Mouse (Mus musculus) neural tube, embryonic 14.5 days (tissue): ENCODE data around the gene Txnrd1. TPM values are rescaled to one million over a fixed set of nuclear protein-coding genes. Genes with fewer than 3 reads are reported as not detected.

Experiments used
- ATAC-seq: fragments of 200-750 bp; cut with Nextera tagmentation; 2 replicates; pipeline ENCODE4 v1.8.0; 2017; ENCODE audit warnings: low read depth, mild to moderate bottlenecking, moderate TSS enrichment, moderate library complexity
- H3K27ac ChIP-seq: fragments of 300-500 bp; sonication (generic); 2 replicates; pipeline ENCODE4 v1.5.1; 2014; ENCODE audit warnings: low read depth, mild to moderate bottlenecking, control low read depth, low read length, moderate library complexity, mixed read lengths
- H3K27me3 ChIP-seq: fragments of 300-500 bp; sonication (generic); 2 replicates; pipeline ENCODE4 v1.6.1; 2014; ENCODE audit warnings: low read length; ENCODE audit not compliant: control insufficient read depth, insufficient read depth
- H3K36me3 ChIP-seq: fragments of 300-500 bp; sonication (generic); 2 replicates; pipeline ENCODE4 v1.6.1; 2014; ENCODE audit warnings: low read length, mixed read lengths; ENCODE audit not compliant: control insufficient read depth, insufficient read depth
- H3K4me1 ChIP-seq: fragments of 300-500 bp; sonication (generic); 2 replicates; pipeline ENCODE4 v1.6.1; 2014; ENCODE audit warnings: low read length; ENCODE audit not compliant: control insufficient read depth, insufficient read depth
- H3K4me2 ChIP-seq: fragments of 300-500 bp; sonication (generic); 2 replicates; pipeline ENCODE4 v1.6.1; 2014; ENCODE audit warnings: mild to moderate bottlenecking, low read depth, low read length, control low read depth
- H3K4me3 ChIP-seq: fragments of 300-500 bp; sonication (generic); 2 replicates; pipeline ENCODE4 v1.5.1; 2014; ENCODE audit warnings: low read depth, low read length, control low read depth, mixed read lengths
- H3K9ac ChIP-seq: fragments of 300-500 bp; sonication (generic); replicated peaks from 2 replicates; pipeline ENCODE4 v1.6.1; 2014; ENCODE audit warnings: low read depth, mild to moderate bottlenecking, control low read depth, low read length, mixed read lengths
- H3K9me3 ChIP-seq: fragments of 300-500 bp; sonication (generic); 2 replicates; pipeline ENCODE4 v1.6.1; 2016; ENCODE audit warnings: low read length; ENCODE audit not compliant: control insufficient read depth
- WGBS: fragments of 180-500 bp; shearing (Covaris S2); extraction: QIAGEN DNeasy Blood & Tissue Kit; methylation state at CpG from one replicate; pipeline ENCODE4 v1.1.7; 2014; 5-methylcytosine and 5-hydroxymethylcytosine counted together
- polyA plus RNA-seq: library from polyadenylated mRNA; unstranded; fragments of >200 nt; fragmentation: Nextera tagmentation; extraction: Ambion mirVana; gene quantifications from 2 replicates; pipeline ENCODE4 v1.2.1, GENCODE M21; 2014

Gene Txnrd1
- polyA plus RNA-seq, 1 experiment from 2014 or later, result 110 TPM

DNA sequence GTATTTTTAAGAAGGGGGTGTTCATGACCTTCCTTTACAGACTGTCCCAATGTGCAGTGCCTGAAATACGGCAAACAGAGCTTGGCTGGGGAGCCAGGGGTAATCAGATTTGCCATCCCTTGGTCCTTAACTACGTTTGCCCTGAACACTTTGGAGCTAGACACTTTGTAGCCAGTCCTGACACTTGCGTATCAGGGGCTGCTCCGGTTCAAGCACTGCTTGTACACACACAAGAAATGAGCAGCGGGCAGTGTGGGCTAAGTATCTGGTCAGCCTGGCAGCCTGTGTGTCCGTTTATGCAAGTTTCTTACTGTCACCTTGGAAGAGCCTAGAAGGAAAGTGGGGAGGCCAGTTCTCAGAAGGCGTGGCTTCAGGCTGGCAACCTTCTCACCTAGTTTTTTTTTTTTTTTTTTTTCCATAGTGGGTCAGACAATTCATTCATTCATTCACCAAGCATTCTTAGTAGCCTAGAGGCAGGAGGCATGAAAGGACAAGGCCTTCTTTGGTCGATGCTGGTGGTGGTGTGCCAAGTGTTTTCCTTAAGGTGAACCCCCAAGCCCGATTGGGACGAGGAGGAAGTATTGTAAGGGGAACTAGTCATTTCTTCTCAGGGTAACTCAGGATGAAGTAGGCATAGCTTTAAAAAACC, 24.4 kb downstream of the Txnrd1 start:
- Histone ChIP-seq H3K4me3 (peak overlapping the region; percentile 66), H3K27ac (no peak overlapping the region), H3K4me2 (peak overlapping the region; percentile 65; the same call in 1 of the 2 replicates), H3K9ac (peak overlapping the region; percentile 66; the same call in 1 of the 2 replicates), H3K9me3 (no peaks in the 10 kb centered on the region), H3K27me3 (no peaks in the 10 kb centered on the region), H3K36me3 (no peaks in the 10 kb centered on the region), H3K4me1 (peaks cover 20% of the 10 kb centered on the region)
- no peak for ATAC-seq
- WGBS, result 58% methylated on average over 10 of the region's 10 CpGs

DNA sequence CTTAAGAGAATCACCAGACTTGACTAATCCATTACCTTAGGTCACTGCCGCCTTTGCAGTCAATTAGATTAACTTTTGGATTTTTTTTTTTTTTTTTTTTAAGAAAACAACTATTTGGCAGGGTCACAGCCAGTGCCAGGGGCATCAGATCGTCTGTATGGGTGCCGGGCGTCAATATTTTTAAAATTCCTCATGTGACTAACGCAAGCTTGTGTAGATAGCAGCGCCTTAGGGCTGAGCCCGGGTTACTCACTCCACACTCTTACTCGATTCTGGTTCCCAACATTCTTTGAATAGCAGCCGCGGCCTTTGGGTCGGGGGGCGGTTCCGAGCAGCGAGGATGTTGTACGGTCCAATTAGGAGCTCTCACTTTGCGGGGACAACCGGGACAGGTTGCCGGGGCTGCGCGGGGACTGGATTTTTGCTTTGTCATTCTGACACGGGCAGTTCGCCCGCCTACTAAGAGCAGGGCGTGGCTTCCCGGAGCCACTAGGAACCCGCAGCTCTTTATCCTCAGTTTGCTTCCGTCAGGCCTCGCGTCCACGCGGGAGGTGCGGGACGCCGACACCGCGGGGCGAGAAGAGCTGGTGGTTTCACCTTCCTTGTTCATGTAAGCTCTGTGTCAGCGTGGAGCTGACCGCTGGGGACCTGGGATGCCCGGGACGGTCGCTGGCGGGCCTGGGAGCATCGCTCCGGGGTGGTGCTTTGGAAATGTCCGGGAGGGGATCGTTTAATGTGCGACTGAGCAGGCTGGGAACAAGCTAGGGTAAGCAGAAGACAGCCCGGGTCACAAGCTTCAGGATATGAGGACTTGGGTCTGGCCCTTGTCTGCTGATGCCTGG, 25.2 kb downstream of the Txnrd1 start:
- peak overlapping the region; percentile 65 for H3K4me2 ChIP-seq
- H3K4me3 ChIP-seq, result peak overlapping the region; percentile 66
- 1% methylated on average over 49 of the region's 49 CpGs for WGBS
- H3K4me1 ChIP-seq, result peaks cover 28% of the 10 kb centered on the region
- 0 out of 2 replicates have a peak, but pooled peaks cover under 1% of the 10 kb centered on the region for H3K36me3 ChIP-seq
- H3K9ac ChIP-seq, result peak overlapping the region; percentile 66
- H3K27me3 ChIP-seq, result no peaks in the 10 kb centered on the region
- H3K9me3 ChIP-seq, result no peaks in the 10 kb centered on the region
- ATAC-seq, result peak; percentile 86
- H3K27ac ChIP-seq, result peak overlapping the region; percentile 80

DNA sequence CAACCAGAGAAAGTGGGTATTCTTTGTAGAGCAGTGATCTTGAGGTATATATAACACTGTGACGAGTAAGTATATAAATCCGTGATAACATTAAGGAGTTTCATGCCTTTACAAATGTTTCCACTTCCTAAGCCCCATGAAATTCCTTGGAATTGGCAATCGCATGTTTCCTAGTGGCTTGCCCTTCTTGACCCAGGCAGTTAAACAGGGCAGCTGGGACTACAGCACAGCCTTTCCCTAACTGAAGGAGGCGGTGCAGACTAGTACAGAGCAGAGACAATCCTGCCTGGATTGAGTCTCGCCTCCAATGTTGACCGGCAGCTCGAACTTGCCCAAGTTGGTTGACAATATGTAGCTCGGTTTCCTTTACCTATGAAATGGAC, 25.8 kb downstream of the Txnrd1 start:
- Histone ChIP-seq H3K27me3 (no peaks in the 10 kb centered on the region), H3K4me1 (peaks cover 28% of the 10 kb centered on the region), H3K9me3 (no peaks in the 10 kb centered on the region), H3K36me3 (0 out of 2 replicates have a peak, but pooled peaks cover 4% of the 10 kb centered on the region), H3K27ac (peak overlapping the region; percentile 80), H3K9ac (peak overlapping the region; percentile 66), H3K4me3 (peak overlapping the region; percentile 66), H3K4me2 (peak overlapping the region; percentile 65)
- ATAC-seq, result peak; percentile 67
- WGBS, result under 1% methylated on average over 8 of the region's 8 CpGs

DNA sequence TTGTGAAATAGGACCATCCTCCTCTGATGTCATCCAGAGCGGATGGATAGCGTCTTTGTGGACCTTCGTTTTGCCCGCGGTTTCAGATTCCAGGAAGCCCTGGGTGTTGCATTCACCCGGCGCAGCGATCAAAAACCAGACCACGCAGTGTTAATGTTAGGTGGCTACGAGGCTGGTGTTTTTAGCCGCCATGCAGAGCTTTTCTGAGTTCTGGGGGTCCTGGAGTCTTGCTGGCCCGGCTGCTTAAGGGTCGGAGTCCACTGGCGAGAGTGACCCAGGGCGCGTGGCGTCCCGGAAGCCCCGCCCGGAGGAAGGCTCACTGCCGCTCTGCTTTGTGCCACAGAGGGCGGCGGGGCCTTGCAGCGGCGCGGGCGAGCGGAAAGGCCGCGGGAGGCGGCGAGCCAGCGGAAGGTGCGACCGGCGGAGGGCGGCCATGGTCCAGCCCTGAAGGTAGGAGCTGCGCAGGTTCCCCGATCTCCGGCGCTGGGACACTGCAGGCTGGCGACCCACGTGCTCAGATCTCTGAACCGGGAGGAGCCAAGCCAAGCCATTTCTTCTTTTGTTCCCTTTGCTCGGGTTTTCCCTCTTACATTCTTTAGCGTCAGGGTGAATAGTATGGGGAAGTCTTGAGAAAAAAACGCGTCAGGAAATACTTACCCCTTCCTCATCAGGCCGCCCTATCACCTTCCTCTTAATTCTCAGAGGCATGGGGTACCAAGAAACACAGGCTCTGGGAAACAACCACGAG, 26.6 kb downstream of the Txnrd1 start:
- ATAC-seq, result peak; percentile 66
- peak overlapping the region; percentile 83 for H3K9ac ChIP-seq
- H3K36me3 ChIP-seq, result 0 out of 2 replicates have a peak, but pooled peaks cover 4% of the 10 kb centered on the region
- H3K27ac ChIP-seq, result peak overlapping the region; percentile 85
- no peaks in the 10 kb centered on the region for H3K27me3 ChIP-seq
- peaks cover 28% of the 10 kb centered on the region for H3K4me1 ChIP-seq
- H3K9me3 ChIP-seq, result no peaks in the 10 kb centered on the region
- peak overlapping the region; percentile 65 for H3K4me2 ChIP-seq
- WGBS, result under 1% methylated on average over 50 of the region's 50 CpGs
- H3K4me3 ChIP-seq, result peak overlapping the region; percentile 66

DNA sequence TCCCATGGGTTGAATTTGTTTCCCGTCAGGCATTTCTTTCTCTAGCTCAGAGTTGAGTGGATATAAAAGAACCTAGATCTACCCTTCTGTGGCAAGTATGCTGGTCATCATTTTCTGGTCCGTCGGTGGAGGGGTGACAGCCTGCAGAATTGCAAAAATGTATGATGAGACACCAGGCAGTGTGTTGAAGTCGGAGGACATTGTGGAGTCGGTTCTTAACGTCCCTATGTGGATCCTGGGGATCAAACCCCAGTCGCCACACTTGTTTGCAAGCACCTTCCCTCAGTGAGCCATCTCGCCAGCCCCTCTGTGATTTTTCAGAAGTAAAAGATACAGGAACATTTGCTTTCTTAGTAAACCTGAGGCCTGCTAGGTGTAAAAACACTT, 27.2 kb downstream of the Txnrd1 start:
- no peak for ATAC-seq
- no peaks in the 10 kb centered on the region for H3K27me3 ChIP-seq
- H3K27ac ChIP-seq, result peak overlapping the region; percentile 85

DNA sequence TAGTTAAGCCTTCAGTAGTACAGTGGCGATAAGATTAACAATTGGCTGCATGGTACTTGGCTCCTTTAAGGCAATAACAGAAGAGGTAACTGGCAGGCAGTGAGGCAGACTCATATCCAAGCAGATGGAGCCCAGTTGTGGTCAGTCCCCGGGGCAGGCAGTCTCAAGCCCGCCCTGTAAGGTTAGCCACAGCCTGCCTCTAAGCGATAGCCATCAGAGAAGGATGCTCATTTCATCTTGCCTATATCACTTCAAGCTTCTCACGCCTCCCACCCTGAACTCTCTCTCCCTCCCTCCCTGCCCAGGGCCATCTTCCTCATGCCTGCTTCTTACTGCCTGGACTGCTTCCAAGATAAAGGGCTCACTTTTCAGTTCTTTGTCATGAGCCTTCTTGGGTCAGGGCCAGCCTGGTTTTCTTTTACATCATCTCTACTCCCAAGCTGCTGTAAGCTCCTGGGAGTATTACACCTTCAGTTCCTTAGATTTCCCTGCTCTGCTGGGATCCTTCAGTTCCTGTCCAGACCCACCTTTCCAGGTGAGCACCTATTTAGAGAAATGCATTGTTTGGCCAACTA, 29.4 kb downstream of the Txnrd1 start:
- peak overlapping the region; percentile 28; the same call in 1 of the 2 replicates for H3K9ac ChIP-seq
- peaks cover 28% of the 10 kb centered on the region for H3K4me1 ChIP-seq

More for the DNA sequence above, 27.2 kb downstream of the Txnrd1 start:
- peaks cover 28% of the 10 kb centered on the region for H3K4me1 ChIP-seq
- 5% methylated on average over 8 of the region's 8 CpGs for WGBS
- peak overlapping the region; percentile 83 for H3K9ac ChIP-seq
- 0 out of 2 replicates have a peak, but pooled peaks cover 4% of the 10 kb centered on the region for H3K36me3 ChIP-seq
- H3K4me2 ChIP-seq, result peak overlapping the region; percentile 65
- no peaks in the 10 kb centered on the region for H3K9me3 ChIP-seq
- H3K4me3 ChIP-seq, result peak overlapping the region; percentile 66

DNA sequence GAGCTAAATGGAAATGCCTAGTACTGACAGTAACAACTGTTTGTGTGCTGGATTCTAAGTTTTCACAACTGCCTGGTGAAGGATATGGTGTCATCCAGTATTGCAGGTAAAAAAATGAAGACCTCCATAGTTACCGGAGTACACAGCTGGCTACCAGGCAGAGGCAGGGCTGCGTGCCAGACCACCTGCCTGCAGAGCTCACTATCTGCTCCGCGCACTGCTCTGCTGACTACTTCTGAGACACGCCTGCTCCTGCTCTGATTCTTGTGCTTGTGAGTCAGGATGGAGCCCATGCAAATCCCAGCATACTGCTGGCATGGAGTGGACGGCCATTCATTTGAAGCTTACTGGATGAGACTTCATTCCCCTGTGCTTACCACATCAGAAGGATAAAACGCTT, 30.1 kb downstream of the Txnrd1 start:
- Histone ChIP-seq H3K27me3 (no peaks in the 10 kb centered on the region), H3K4me2 (no peak overlapping the region), H3K9me3 (no peaks in the 10 kb centered on the region), H3K4me3 (no peak overlapping the region), H3K27ac (no peak overlapping the region), H3K9ac (no peak overlapping the region), H3K4me1 (peaks cover 28% of the 10 kb centered on the region), H3K36me3 (0 out of 2 replicates have a peak, but pooled peaks cover 4% of the 10 kb centered on the region)
- ATAC-seq, result no peak
- WGBS, result 66% methylated on average over 7 of the region's 7 CpGs

More for the DNA sequence above, 29.4 kb downstream of the Txnrd1 start:
- 77% methylated on average over 5 of the region's 5 CpGs for WGBS
- H3K27ac ChIP-seq, result no peak overlapping the region
- 0 out of 2 replicates have a peak, but pooled peaks cover 4% of the 10 kb centered on the region for H3K36me3 ChIP-seq
- H3K9me3 ChIP-seq, result no peaks in the 10 kb centered on the region
- ATAC-seq, result no peak
- H3K27me3 ChIP-seq, result no peaks in the 10 kb centered on the region
- no peak overlapping the region for H3K4me3 ChIP-seq
- H3K4me2 ChIP-seq, result no peak overlapping the region

DNA sequence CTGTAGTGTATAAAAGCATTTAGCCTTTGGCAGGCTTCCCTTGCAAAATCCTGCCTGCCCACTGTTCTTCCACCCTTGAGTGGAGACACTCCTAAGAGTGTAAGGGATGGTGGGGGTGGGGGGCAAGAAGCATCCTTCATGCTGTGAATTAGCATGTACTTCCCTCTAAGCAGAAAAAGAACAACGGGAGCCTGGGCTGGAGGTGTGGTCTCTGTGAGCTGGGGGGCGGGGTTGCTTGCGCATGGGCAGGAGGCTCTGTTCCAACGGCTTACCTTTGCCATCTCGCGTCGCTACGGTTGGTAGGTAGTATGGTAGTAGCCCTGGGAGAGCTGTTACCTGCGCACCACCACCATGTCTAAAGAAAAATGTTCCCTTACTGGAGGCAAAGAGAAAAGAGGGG, 32.6 kb downstream of the Txnrd1 start, which contains the start of gene Eid3:
Gene Eid3 (plus strand): TSS at position 271 of the 400 bp plus-strand sequence.
- Histone ChIP-seq H3K4me2 (no peak within 1 kb of the TSS), H3K27me3 (no peaks in the 10 kb centered on the region), H3K36me3 (0 out of 2 replicates have a peak, but pooled peaks cover 4% of the 10 kb centered on the region), H3K9me3 (no peaks in the 10 kb centered on the region), H3K4me3 (no peak within 1 kb of the TSS), H3K9ac (no peak within 1 kb of the TSS), H3K4me1 (peaks cover 24% of the 10 kb centered on the region), H3K27ac (no peak within 1 kb of the TSS)
- no peak for ATAC-seq
- WGBS, result 77% methylated on average over 9 of the region's 9 CpGs
